Mouse (Mus musculus): ENCODE results near the gene Vmn2r87. TPM values are rescaled to one million over a fixed set of nuclear protein-coding genes. Genes with fewer than 3 reads are reported as not detected.

Gene Vmn2r87
- not detected in 2 replicates for polyA plus RNA-seq (2012; rRNA removed; ENCODE audit: low replicate concordance)

DNA sequence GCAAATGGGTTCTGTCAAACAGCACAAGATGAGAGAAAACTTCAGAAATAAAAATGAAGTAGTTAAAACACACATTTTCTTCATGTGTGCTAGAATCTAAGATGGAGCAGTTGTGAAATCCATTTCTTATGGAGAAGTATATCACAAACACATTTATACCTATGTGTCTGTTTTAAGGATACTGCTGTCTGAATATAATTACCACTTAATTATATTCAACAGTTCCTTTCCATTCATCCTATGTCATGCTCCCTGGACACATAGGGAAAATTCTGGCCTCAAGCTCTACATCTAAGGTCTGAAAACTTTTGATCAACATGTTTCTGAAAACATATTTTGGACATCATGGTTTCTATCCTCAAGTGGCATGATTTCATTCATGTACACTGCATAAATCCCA, at the start of gene Vmn2r87:
Gene Vmn2r87 (minus strand): TSS at position 101 of the 400 bp plus-strand sequence.

DNA sequence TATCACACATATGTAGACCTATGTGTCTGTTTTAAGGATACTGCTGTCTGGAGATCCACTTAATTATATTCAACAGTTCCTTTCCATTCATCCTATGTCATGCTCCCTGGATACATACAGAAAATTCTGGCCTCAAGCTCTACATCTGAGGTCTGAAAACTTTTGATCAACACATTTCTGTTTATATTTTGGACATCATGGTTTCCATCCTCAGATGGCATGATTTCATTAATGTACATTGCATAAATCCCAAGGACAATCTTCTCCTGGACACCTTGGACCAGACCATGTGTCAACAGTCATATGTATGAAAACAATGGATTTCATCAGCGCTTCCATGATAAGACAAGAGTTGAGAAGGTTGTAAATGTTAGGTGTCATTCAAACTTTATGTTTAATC, 41.2 kb downstream of the Vmn2r87 start, which contains the start of gene Vmn2r86:
Gene Vmn2r86 (minus strand): TSS at position 101 of the 400 bp plus-strand sequence.

DNA sequence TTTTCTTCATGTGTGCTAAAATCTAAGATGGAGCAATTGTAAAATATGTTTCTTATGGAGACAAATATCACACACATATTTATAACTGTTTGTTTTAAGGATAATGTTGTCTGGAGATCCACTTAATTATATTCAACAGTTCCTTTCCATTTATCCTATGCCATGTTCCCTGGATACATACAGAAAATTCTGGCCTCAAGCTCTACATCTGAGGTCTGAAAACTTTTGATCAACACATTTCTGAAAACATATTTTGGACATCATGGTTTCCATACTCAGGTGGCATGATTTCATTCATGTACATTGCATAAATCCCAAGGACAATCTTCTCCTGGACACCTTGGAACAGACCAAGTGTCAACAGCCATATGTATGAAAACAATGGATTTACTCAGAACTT, 67.6 kb downstream of the Vmn2r87 start, which contains the start of gene Vmn2r85:
Gene Vmn2r85 (minus strand): TSS at position 101 of the 400 bp plus-strand sequence.

Other genes with a start within 250 kb of the Vmn2r87 start
- gene Neurod4, start 217.2 kb downstream of the Vmn2r87 start, polyA plus RNA-seq (2012; rRNA removed; ENCODE audit: low replicate concordance): not detected in 2 replicates
- gene Tespa1, start 174.5 kb downstream of the Vmn2r87 start, polyA plus RNA-seq (2012; rRNA removed; ENCODE audit: low replicate concordance): 0.08 TPM in 1 of 2 replicates, not detected in the other
- not detected in 2 replicates for gene Vmn2r84, start 103.1 kb downstream of the Vmn2r87 start, polyA plus RNA-seq (2012; rRNA removed; ENCODE audit: low replicate concordance)
- gene Vmn2r85, start 67.7 kb downstream of the Vmn2r87 start, polyA plus RNA-seq (2012; rRNA removed; ENCODE audit: low replicate concordance): not detected in 2 replicates
- gene Vmn2r86, start 41.3 kb downstream of the Vmn2r87 start, polyA plus RNA-seq (2012; rRNA removed; ENCODE audit: low replicate concordance): not detected in 2 replicates